Mouse (Mus musculus): ENCODE data around the gene Kl. TPM values are rescaled to one million over a fixed set of nuclear protein-coding genes. Genes with fewer than 3 reads are reported as not detected.

Kl gene
- total RNA-seq, 2 experiments from 2014 or later: 0.05 to 0.07 TPM

- DNase-seq: no peak
These were observed 76.5 kb downstream of the Kl start for GRCm38 (mm10) chr5:151028906-151029305.

- DNase-seq: no peak
These were observed 82.5 kb downstream of the Kl start for GRCm38 (mm10) chr5:151034715-151035512.

GRCm38 (mm10) chr5:151037871-151038270, 85.5 kb downstream of the Kl start:
- no peak for DNase-seq

DNA sequence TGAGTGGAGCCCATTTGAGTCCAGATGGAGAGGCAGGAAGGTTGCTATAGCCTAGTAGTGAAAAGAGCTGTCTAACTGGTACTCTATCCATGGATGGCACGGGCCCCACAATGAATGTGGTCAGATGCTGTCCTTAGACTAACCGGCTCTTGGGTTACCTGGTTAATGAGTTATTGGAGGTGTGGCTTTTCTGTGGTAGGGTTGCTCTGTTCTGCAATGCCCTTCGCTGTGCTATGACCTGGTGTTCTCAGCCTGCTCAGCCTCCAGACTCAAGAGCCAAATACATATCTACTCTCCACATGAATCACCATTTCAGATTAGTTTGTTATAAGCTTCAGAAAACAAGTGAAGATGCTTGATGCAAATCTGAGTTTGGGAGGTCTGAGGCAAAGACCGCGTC, 90.5 kb downstream of the Kl start:
- no peak for DNase-seq

Measured in heart, postnatal 4 days (tissue).